8 mouse cellular contexts compared by ENCODE assay signal in genomic region chr19:31082662-31083429, GRCm38 (mm10). TPM values are rescaled to one million over a fixed set of nuclear protein-coding genes. Genes with fewer than 3 reads are reported as not detected.
A peak's percentile ranks its signal among the peaks of the same experiment; 100 is the strongest.
DNase-seq lines count a peak whose midpoint lies in the region; ATAC-seq and TF ChIP-seq lines count a peak whose summit lies in the region.

Gene Cstf2t, plus strand, starts transcription at chr19:31082837.

- H3K27me3 ChIP-seq in megakaryocyte, embryonic 14.5 days (replicated peaks): no peaks in the 10 kb centered on the region

- peak; percentile 94 for TF ChIP-seq POLR2A in cortical plate, adult 2 months (IDR thresholded peaks at IDR 0.05; ENCODE audit: extremely low read depth, insufficient read depth, low read length)

- peak; percentile 99 for DNase-seq in gastrocnemius, adult 8-10 months (ENCODE audit: low spot score in 2 of 2)
- peak; percentile 93 for DNase-seq in hindlimb bud, embryonic 11.5 days (ENCODE audit: extremely low spot score, low read depth, low spot score)
- DNase-seq in left cerebral cortex, adult 8-10 months (ENCODE audit: low spot score in 2 of 2): peak; percentile 98 to 100
- peak; percentile 100 for DNase-seq in right cerebral cortex, postnatal 10 days (ENCODE audit: low spot score in 2 of 2)
- DNase-seq in urinary bladder, postnatal 25 days (ENCODE audit: low spot score): peak; percentile 97

- H3K27ac ChIP-seq in cortical plate, adult 2 months (ENCODE audit: insufficient read depth, low read length): 0 out of 2 replicates have a peak within 1 kb of the TSS, but pooled peaks have one; percentile 25

- H3K36me3 ChIP-seq in megakaryocyte, embryonic 14.5 days (replicated peaks; ENCODE audit: low read length): peaks cover 28% of the 10 kb centered on the region

- peaks cover 8% of the 10 kb centered on the region for H3K4me1 ChIP-seq in cortical plate, adult 2 months (ENCODE audit: control insufficient read depth, insufficient read depth, low read length)
- peaks cover 21% of the 10 kb centered on the region for H3K4me1 ChIP-seq in megakaryocyte, embryonic 14.5 days

- no peak for TF ChIP-seq CTCF in cortical plate, adult 2 months (IDR thresholded peaks at IDR 0.05; ENCODE audit: extremely low read depth, insufficient read depth, low read length)

- ATAC-seq in activated CD4-positive, CD25-positive, alpha-beta regulatory T cell, adult 4 months: peak; percentile 97

- no peaks in the 10 kb centered on the region for H3K9me3 ChIP-seq in megakaryocyte, embryonic 14.5 days

- peak within 1 kb of the TSS; percentile 65 for H3K4me3 ChIP-seq in cortical plate, adult 2 months (ENCODE audit: insufficient read depth, low read length)
- peak within 1 kb of the TSS; percentile 98 for H3K4me3 ChIP-seq in megakaryocyte, embryonic 14.5 days (replicated peaks)

RNA-seq across cellular contexts. Expression of gene Cstf2t, which starts in this region (rescaled TPM):
- polyA plus RNA-seq in activated CD4-positive, CD25-positive, alpha-beta regulatory T cell, adult 4 months (2017; shearing (Covaris generic)): 10 to 100 TPM; 14.2 to 19.4 TPM
- polyA plus RNA-seq in cortical plate, adult 2 months (2012; rRNA removed): 39.2 and 43.0 TPM in 2 replicates
- total RNA-seq in gastrocnemius, adult 8-10 months (2022): 10 to 100 TPM; 13.8 to 20.8 (median 15.3) TPM
- 10 to 100 TPM; 64.3 to 70.7 (median 68.0) TPM for total RNA-seq in left cerebral cortex, adult 8-10 months (2022)
- 0.64 and 3.8 TPM in 2 replicates for polyA plus RNA-seq in megakaryocyte, embryonic 14.5 days (2012; ENCODE audit: insufficient read depth, low replicate concordance)

Comparison
In these comparisons a context has a peak if more than half of its experiments do, and no peak if none do; other contexts are left out.
1. Peak in every context shown above with its lines: DNase-seq, ATAC-seq, H3K4me3 ChIP-seq and H3K27ac ChIP-seq.